Comparison of ENCODE assay signal across 31 mouse cellular contexts in genomic region chr13:89600466-89600865, GRCm38 (mm10).
DNase-seq lines count a peak whose midpoint lies in the region; ATAC-seq and TF ChIP-seq lines count a peak whose summit lies in the region.
"Had no signal": no experiment of that assay in that cellular context is flagged by ENCODE, and none has a peak within 500 bp of the region (broad histone marks: within the 10 kb centered on the region; RNA-seq: fewer than 3 reads in every experiment).

No protein-coding gene starts in this region.

- DNase-seq in adrenal gland, adult 2 months, result peak; percentile 65
- DNase-seq in adrenal gland, adult (ENCODE audit: inconsistent age in 2 of 2, low spot score in 1 of 2), result no peak
- peak; percentile 11 for DNase-seq in kidney, adult 2 months
- peak; percentile 13 for DNase-seq in brain, embryonic 14.5 days (ENCODE audit: low read depth)
- peak; percentile 11 for DNase-seq in large intestine, adult 2 months (ENCODE audit: low read depth, low spot score)
- DNase-seq in right cerebral cortex, adult 2 months (ENCODE audit: low spot score in 2 of 2), result no peak
- DNase-seq in spleen, postnatal 14 days (ENCODE audit: low spot score in 2 of 2), result no peak
- DNase-seq: cerebellum, adult 8-10 months; cerebellum, postnatal 36 days; gastrocnemius, postnatal 14 days; heart, adult 2 months; heart, postnatal 14 days; layer of hippocampus, postnatal 36 days; liver, postnatal 0 days; right cerebral cortex, adult 18-20 months; thymus, adult 18-20 months; thymus, postnatal 36 days had no signal

- no peak overlapping the region for H3K27ac ChIP-seq in kidney, adult 2 months (ENCODE audit: insufficient read depth, low read depth, low read length)
- H3K27ac ChIP-seq in kidney, embryonic 15.5 days, result no peak overlapping the region
- H3K27ac ChIP-seq: forebrain, embryonic 10.5 days; heart, adult 2 months; heart, embryonic 13.5 days; kidney, postnatal 0 days; limb, embryonic 12.5 days; midbrain, embryonic 10.5 days; neural tube, embryonic 13.5 days had no signal

- no peaks in the 10 kb centered on the region for H3K9me3 ChIP-seq in kidney, embryonic 15.5 days (replicated peaks)
- H3K9me3 ChIP-seq: forebrain, embryonic 10.5 days; heart, embryonic 13.5 days; limb, embryonic 12.5 days; midbrain, embryonic 10.5 days; neural tube, embryonic 13.5 days had no signal

- H3K36me3 ChIP-seq in kidney, adult 2 months (ENCODE audit: control insufficient read depth, insufficient read depth, low read length), result no peaks in the 10 kb centered on the region
- no peaks in the 10 kb centered on the region for H3K36me3 ChIP-seq in kidney, embryonic 15.5 days
- H3K36me3 ChIP-seq: forebrain, embryonic 10.5 days; G1E; heart, embryonic 13.5 days; limb, embryonic 12.5 days; midbrain, embryonic 10.5 days; neural tube, embryonic 13.5 days had no signal

- no peak for TF ChIP-seq CTCF in kidney, adult 2 months (conservative IDR thresholded peaks at IDR 0.05; ENCODE audit: insufficient read depth, insufficient read length, low read depth, low read length)
- TF ChIP-seq CTCF in brain, embryonic 14.5 days (IDR thresholded peaks at IDR 0.05; ENCODE audit: borderline replicate concordance, extremely low read depth, insufficient read depth, insufficient read length), result no peak

- H3K27me3 ChIP-seq in kidney, adult 2 months (replicated peaks; ENCODE audit: control insufficient read depth, insufficient read depth, low read length), result no peaks in the 10 kb centered on the region
- H3K27me3 ChIP-seq in kidney, embryonic 15.5 days, result no peaks in the 10 kb centered on the region
- H3K27me3 ChIP-seq: heart, embryonic 13.5 days; limb, embryonic 12.5 days; neural tube, embryonic 13.5 days had no signal

- no peak overlapping the region for H3K4me3 ChIP-seq in kidney, adult 2 months (ENCODE audit: insufficient read depth, low read depth, low read length)
- no peak overlapping the region for H3K4me3 ChIP-seq in kidney, embryonic 15.5 days (replicated peaks)
- H3K4me3 ChIP-seq: forebrain, embryonic 10.5 days; heart, adult 2 months; heart, embryonic 13.5 days; limb, embryonic 12.5 days; midbrain, embryonic 10.5 days; myocyte; neural tube, embryonic 13.5 days had no signal

- TF ChIP-seq POLR2A in kidney, adult 2 months (IDR thresholded peaks at IDR 0.05; ENCODE audit: low read depth, low read length), result no peak
- no peak for TF ChIP-seq POLR2A in brain, embryonic 14.5 days (IDR thresholded peaks at IDR 0.05; ENCODE audit: borderline replicate concordance, extremely low read depth, insufficient read depth, insufficient read length, poor library complexity, severe bottlenecking)

- H3K4me2 ChIP-seq in kidney, embryonic 15.5 days, result no peak overlapping the region
- H3K4me2 ChIP-seq: heart, embryonic 13.5 days; limb, embryonic 12.5 days; liver, embryonic 11.5 days; neural tube, embryonic 13.5 days had no signal

- H3K4me1 ChIP-seq in kidney, adult 2 months (ENCODE audit: control insufficient read depth, insufficient read depth, low read length), result no peaks in the 10 kb centered on the region
- no peaks in the 10 kb centered on the region for H3K4me1 ChIP-seq in kidney, embryonic 15.5 days
- H3K4me1 ChIP-seq: forebrain, embryonic 10.5 days; heart, embryonic 13.5 days; limb, embryonic 12.5 days; midbrain, embryonic 10.5 days; neural tube, embryonic 13.5 days had no signal

- WGBS in kidney, adult 2 months, result 37% methylated on average over 7 of the region's 7 CpGs
- 51% methylated on average over 7 of the region's 7 CpGs for WGBS in kidney, embryonic 15.5 days
- 23% methylated on average over 7 of the region's 7 CpGs for WGBS in large intestine, adult 2 months

- no peak for ATAC-seq in kidney, embryonic 15.5 days (replicated peaks; ENCODE audit: low FRiP score)
- ATAC-seq: forebrain, embryonic 16.5 days; liver, postnatal 0 days; lung, postnatal 0 days; midbrain, embryonic 16.5 days; Patski had no signal

- H3K9ac ChIP-seq in kidney, embryonic 15.5 days, result no peak overlapping the region
- H3K9ac ChIP-seq: heart, embryonic 13.5 days; limb, embryonic 12.5 days; liver, postnatal 0 days; neural tube, embryonic 13.5 days had no signal

Comparison
In these comparisons a context has a peak if more than half of its experiments do, and no peak if none do; other contexts are left out.
1. DNase-seq: peak in adrenal gland, adult 2 months (single experiment), kidney, adult 2 months (single experiment), brain, embryonic 14.5 days (single experiment) and large intestine, adult 2 months (single experiment); none in adrenal gland, adult (0 of 2), right cerebral cortex, adult 2 months (0 of 2) and spleen, postnatal 14 days (0 of 2).